Mouse (Mus musculus) ES-E14 (cell line): ENCODE results near the gene Fam221a. TPM values are rescaled to one million over a fixed set of nuclear protein-coding genes. Genes with fewer than 3 reads are reported as not detected.
A peak's percentile ranks its signal among the peaks of the same experiment; 100 is the strongest.
"Not testable (repeated sequence)": the region's sequence is repeated elsewhere in the genome, so short reads cannot be mapped to it uniquely, and the experiment has no call there.

Experiments used
- DNase-seq: peaks from one replicate; pipeline ENCODE4 v3.0.0-alpha.2; 2013; ENCODE audit warnings: low read depth, low spot score
- H3K27ac ChIP-seq: 2 replicates; pipeline ENCODE4 v1.5.1; 2012; ENCODE audit warnings: low read depth, mild to moderate bottlenecking, low read length, moderate library complexity, mixed read lengths; ENCODE audit not compliant: poor library complexity, insufficient read depth, severe bottlenecking
- H3K36me3 ChIP-seq: 2 replicates; pipeline ENCODE4 v1.6.1; 2012; ENCODE audit warnings: mild to moderate bottlenecking, low read length, moderate library complexity, mixed read lengths; ENCODE audit not compliant: control insufficient read depth, poor library complexity, insufficient read depth, severe bottlenecking
- H3K4me1 ChIP-seq, 2 experiments: fragments of 150-350 bp in 1 of 2; sonication (generic) in 1 of 2; 2 replicates each; pipeline ENCODE4 v1.6.1; 2012; ENCODE audit warnings: low read length in 2 of 2, mild to moderate bottlenecking in 1 of 2, mixed read lengths in 1 of 2; ENCODE audit not compliant: control insufficient read depth in 2 of 2, insufficient read depth in 2 of 2, poor library complexity in 1 of 2
- H3K4me3 ChIP-seq, 2 experiments: fragments of 150-350 bp in 1 of 2; sonication (generic) in 1 of 2; 2 replicates each; pipeline ENCODE4 v1.5.1; 2012; ENCODE audit warnings: low read length in 2 of 2, low read depth in 1 of 2, mild to moderate bottlenecking in 1 of 2, mixed read lengths in 1 of 2; ENCODE audit not compliant: insufficient read depth in 1 of 2, poor library complexity in 1 of 2, severe bottlenecking in 1 of 2
- H3K9ac ChIP-seq: 2 replicates; pipeline ENCODE4 v1.6.1; 2012; ENCODE audit warnings: low read depth, mild to moderate bottlenecking, low read length, mixed read lengths; ENCODE audit not compliant: poor library complexity, insufficient read depth, severe bottlenecking
- H3K9me3 ChIP-seq: fragments of 150-350 bp; sonication (generic); 2 replicates; pipeline ENCODE4 v1.6.1; 2012; ENCODE audit warnings: low read depth, mild to moderate bottlenecking, low read length; ENCODE audit not compliant: control insufficient read depth, insufficient read depth
- CHD2 ChIP-seq: IDR thresholded peaks from 2 replicates; pipeline ENCODE4 v1.6.1; 2014; ENCODE audit warnings: mild to moderate bottlenecking, low read depth, low read length, inconsistent platforms
- HCFC1 ChIP-seq: IDR thresholded peaks from 2 replicates; pipeline ENCODE4 v1.6.1; 2012; ENCODE audit warnings: low read length, inconsistent platforms, borderline replicate concordance; ENCODE audit not compliant: insufficient read depth
- MAFK ChIP-seq: IDR thresholded peaks from 2 replicates; pipeline ENCODE4 v1.6.1; 2014; ENCODE audit warnings: mild to moderate bottlenecking, low read depth, low read length, inconsistent platforms; ENCODE audit not compliant: insufficient read depth
- ZC3H11A ChIP-seq: IDR thresholded peaks from 2 replicates; pipeline ENCODE4 v1.6.1; 2012; ENCODE audit warnings: low read depth, mild to moderate bottlenecking, inconsistent platforms, low read length, borderline replicate concordance
- ZNF384 ChIP-seq: IDR thresholded peaks from 2 replicates; pipeline ENCODE4 v1.6.1; 2012; ENCODE audit warnings: low read depth, low read length, inconsistent platforms
- in situ Hi-C, 2 experiments: fragments of 600-800 bp; cut with MboI; formaldehyde crosslinking; loops; one replicate each; pipeline ENCODE4 v1.15.1; 2025; ENCODE audit warnings: low sequenced_read_pairs in 2 of 2, inconsistent platforms in 1 of 2; ENCODE audit not compliant: unreplicated experiment in 2 of 2
- total RNA-seq: library from RNA; depleted of rRNA; stranded (reverse); fragments of 300-350 nt; gene quantifications from 2 replicates; pipeline ENCODE4 v1.2.3, GENCODE M21; 2012; rRNA removed

The Fam221a gene
- total RNA-seq, 1 experiment, result 4.9 TPM

DNA sequence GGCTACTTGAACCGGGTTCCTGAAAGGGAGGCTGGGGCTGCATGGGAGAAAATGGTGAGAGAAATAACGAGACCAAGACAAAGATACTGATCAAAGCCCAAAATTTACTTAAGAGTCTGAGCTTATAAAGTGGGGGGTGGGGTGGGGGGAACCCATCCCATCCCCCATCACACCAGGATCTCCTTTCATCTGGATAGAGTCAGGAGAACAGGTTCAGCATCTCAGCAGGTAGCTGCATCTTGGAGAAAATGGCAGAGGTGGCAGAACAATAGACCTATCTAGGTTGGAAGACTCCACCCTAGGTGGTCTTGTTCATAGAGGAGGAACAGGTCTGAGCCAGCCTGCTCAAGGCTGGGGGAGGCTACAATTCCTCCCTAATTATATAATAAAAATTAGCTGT lies 45.4 kb downstream of the Fam221a start:
- H3K4me3 ChIP-seq, DNase-seq, in situ Hi-C loops, H3K9ac ChIP-seq, H3K36me3 ChIP-seq, H3K4me1 ChIP-seq, H3K27ac ChIP-seq: not testable (repeated sequence)
- TF ChIP-seq CHD2, result peak; percentile 55; the same call in 1 of the 2 replicates
- H3K9me3 ChIP-seq, result peaks cover 10% of the 10 kb centered on the region

DNA sequence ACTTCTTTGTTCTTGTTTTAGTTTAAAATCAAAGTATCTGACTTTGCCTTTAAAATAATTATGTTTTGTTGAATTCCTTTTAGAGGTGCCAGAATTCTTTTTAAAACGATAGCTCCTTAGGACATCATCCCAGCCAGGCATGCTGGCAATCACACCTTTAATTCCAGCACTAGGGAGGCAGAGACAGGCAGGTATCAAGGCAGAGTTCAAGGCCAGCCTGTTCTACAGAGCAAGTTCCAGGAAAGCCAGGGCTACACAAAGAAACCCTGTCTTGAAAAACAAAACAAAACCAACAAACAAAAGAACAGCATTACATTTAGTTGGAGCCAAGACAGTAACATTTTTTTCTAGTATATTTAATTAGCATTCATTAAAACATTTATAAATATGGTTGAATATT lies 48.4 kb downstream of the Fam221a start:
- Histone ChIP-seq H3K9ac (no peak overlapping the region), H3K4me1 (peaks cover 2 to 3% of the 10 kb centered on the region in 2 experiments; a peak in 3 of 4 replicates), H3K4me3 (no peak overlapping the region), H3K27ac (peak overlapping the region; percentile 9; the same call in 1 of the 2 replicates), H3K9me3 (peaks cover 10% of the 10 kb centered on the region), H3K36me3 (no peaks in the 10 kb centered on the region)
- TF ChIP-seq CHD2 (no peak), ZC3H11A (no peak), ZNF384 (no peak), MAFK (no peak), HCFC1 (no peak)
- DNase-seq, result no peak
- in situ Hi-C loops, result no loop called here

DNA sequence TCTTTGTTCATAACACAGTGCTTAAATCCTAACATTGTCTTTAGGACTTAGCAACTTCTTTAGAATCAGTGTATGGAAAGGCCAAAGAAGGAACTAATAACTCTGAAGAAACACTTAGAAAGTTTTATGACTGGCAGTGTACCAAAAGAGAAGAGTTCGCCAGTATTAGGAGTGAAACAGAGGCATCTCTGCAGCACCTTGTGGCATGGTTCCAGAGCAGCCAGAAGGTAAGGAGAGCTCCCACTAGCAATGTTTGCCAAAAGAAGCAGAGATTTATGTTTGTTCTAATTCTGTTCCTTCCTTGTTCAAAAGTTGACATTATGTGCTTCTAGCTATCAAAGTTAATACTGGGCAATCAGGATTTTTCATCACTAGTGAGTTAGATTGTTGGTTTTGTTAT lies 69.8 kb downstream of the Fam221a start:
- H3K4me1 ChIP-seq, result no peaks in the 10 kb centered on the region
- no peaks in the 10 kb centered on the region for H3K36me3 ChIP-seq
- no peak overlapping the region for H3K9ac ChIP-seq
- no peak overlapping the region for H3K4me3 ChIP-seq
- TF ChIP-seq ZC3H11A (no peak), MAFK (no peak), CHD2 (no peak), HCFC1 (no peak), ZNF384 (no peak)
- no peak for DNase-seq
- no peaks in the 10 kb centered on the region for H3K9me3 ChIP-seq
- no peak overlapping the region for H3K27ac ChIP-seq
- in situ Hi-C loops, result no loop called here

Other genes with a start within 250 kb of the Fam221a start
- 20.0 and 32.8 TPM in 2 replicates for gene Igf2bp3, start 152.8 kb upstream of the Fam221a start, total RNA-seq
- 105 and 136 TPM in 2 replicates for gene Tra2a, start 103.7 kb upstream of the Fam221a start, total RNA-seq
- 8.4 and 8.7 TPM in 2 replicates for gene Ccdc126, start 48.5 kb upstream of the Fam221a start, total RNA-seq
- gene Stk31, start 27.9 kb downstream of the Fam221a start, total RNA-seq, result 3.9 and 10.5 TPM in 2 replicates